Mouse (Mus musculus): ENCODE data around the gene Epb41l1. TPM values are rescaled to one million over a fixed set of nuclear protein-coding genes. Genes with fewer than 3 reads are reported as not detected.

Epb41l1 gene
- polyA plus RNA-seq, 1 experiment, result 11.8 TPM

DNA sequence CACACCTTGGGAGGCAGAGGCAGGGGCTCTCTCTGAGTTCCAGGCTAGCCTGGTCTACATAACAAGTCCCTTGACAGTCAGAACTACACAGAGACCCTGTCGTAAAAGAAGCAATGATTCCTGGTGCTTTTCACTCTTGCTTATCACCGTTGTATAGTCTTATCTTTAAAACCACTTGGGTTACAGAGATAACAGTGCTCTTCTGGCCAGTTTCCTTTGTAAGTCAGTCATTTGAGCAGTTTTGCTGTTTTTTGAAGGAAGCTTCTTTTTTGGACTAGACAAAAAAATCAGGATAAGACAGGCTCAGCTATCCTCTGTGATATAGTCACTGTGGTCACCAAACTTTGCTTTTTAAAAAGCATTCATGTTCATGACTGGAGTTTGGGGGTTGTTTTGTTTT lies 141.1 kb downstream of the Epb41l1 start:
- no peak overlapping the region for H3K27ac ChIP-seq (ENCODE audit: insufficient read depth, low read depth, low read length)
- peaks cover 35% of the 10 kb centered on the region for H3K36me3 ChIP-seq (ENCODE audit: control insufficient read depth, insufficient read depth, low read length)
- WGBS, result 26% methylated on average over 2 of the region's 2 CpGs
- TF ChIP-seq CTCF (IDR thresholded peaks at IDR 0.05; ENCODE audit: extremely low read depth, insufficient read length, insufficient replicate concordance, low read depth, low read length) (no peak), POLR2A (IDR thresholded peaks at IDR 0.05; ENCODE audit: low read depth, low read length) (no peak)
- no peak overlapping the region for H3K4me3 ChIP-seq (ENCODE audit: low read depth, low read length)
- no peaks in the 10 kb centered on the region for H3K4me1 ChIP-seq (ENCODE audit: control insufficient read depth, insufficient read depth, insufficient read length, low read length)
- no peaks in the 10 kb centered on the region for H3K27me3 ChIP-seq (ENCODE audit: control insufficient read depth, insufficient read depth, low read length)

DNA sequence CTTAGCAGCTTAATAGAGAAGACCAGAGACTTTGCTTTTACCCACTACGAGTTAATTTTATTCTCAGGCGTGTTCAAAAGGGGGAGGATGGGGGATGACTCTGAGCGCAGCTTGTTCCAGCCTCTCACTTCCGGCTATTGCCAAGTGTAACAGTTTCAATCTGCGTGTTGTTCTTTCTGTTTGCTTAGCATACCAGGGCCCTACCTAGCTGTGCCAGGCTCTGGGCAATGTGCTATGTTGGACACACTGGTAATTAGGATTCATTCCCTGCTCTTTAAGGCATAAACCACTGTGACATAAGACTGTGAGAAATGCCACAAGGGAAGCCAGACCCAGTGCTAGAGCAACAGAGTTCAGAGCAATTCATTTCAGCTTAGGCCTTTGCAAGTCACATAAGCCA lies 142.8 kb downstream of the Epb41l1 start:
- Histone ChIP-seq H3K27ac (ENCODE audit: insufficient read depth, low read depth, low read length) (no peak overlapping the region), H3K4me1 (ENCODE audit: control insufficient read depth, insufficient read depth, insufficient read length, low read length) (no peaks in the 10 kb centered on the region), H3K4me3 (ENCODE audit: low read depth, low read length) (no peak overlapping the region), H3K27me3 (ENCODE audit: control insufficient read depth, insufficient read depth, low read length) (no peaks in the 10 kb centered on the region), H3K36me3 (ENCODE audit: control insufficient read depth, insufficient read depth, low read length) (peaks cover 36% of the 10 kb centered on the region)
- WGBS, result 70% methylated on average over 5 of the region's 5 CpGs
- TF ChIP-seq CTCF (IDR thresholded peaks at IDR 0.05; ENCODE audit: extremely low read depth, insufficient read length, insufficient replicate concordance, low read depth, low read length), result no peak
- TF ChIP-seq POLR2A (IDR thresholded peaks at IDR 0.05; ENCODE audit: low read depth, low read length), result no peak

DNA sequence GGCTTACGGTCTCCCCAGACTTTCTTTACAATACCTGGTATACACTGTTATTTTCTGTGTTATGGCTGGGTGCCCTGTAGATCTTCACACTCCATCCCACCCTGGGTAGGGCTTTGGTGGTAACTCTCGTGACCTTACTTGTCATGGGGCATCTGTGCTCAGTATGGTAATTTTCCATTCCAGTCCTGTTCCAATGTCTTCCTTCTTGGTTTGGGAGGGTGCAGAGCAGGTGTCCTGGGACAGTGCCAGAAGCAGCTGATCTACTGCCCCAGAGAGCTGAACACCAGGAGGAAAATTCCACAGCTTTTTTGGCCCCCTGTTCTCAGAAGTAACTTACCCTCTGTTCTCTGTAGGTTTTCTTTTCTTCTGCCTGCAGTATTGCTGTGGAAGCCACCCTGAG lies 145.8 kb downstream of the Epb41l1 start:
- WGBS, result 52% methylated on average over 2 of the region's 2 CpGs
- Histone ChIP-seq H3K27me3 (ENCODE audit: control insufficient read depth, insufficient read depth, low read length) (no peaks in the 10 kb centered on the region), H3K36me3 (ENCODE audit: control insufficient read depth, insufficient read depth, low read length) (peaks cover 23% of the 10 kb centered on the region), H3K4me3 (ENCODE audit: low read depth, low read length) (no peak overlapping the region), H3K4me1 (ENCODE audit: control insufficient read depth, insufficient read depth, insufficient read length, low read length) (no peaks in the 10 kb centered on the region), H3K27ac (ENCODE audit: insufficient read depth, low read depth, low read length) (no peak overlapping the region)
- TF ChIP-seq POLR2A (IDR thresholded peaks at IDR 0.05; ENCODE audit: low read depth, low read length) (no peak), CTCF (IDR thresholded peaks at IDR 0.05; ENCODE audit: extremely low read depth, insufficient read length, insufficient replicate concordance, low read depth, low read length) (no peak)

DNA sequence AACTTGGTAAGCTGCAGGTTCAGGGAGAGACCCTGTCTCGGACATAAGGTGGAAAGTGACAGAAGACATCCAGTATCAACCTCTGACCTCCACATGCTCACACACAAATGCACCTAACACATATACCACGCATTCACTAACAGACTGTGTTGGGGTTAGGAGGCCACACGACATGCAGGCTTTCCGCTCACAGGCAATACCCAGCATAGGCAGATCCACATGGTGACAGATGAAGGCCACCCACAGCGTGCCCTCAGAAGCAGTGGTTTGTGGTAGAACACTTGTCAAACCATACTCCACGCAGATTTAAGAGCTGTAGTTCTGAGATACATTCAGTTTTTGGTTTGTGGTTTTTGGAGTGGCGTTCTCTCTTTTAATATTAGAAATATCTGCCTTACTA lies 147.9 kb downstream of the Epb41l1 start:
- H3K27me3 ChIP-seq (ENCODE audit: control insufficient read depth, insufficient read depth, low read length), result no peaks in the 10 kb centered on the region
- 91% methylated on average over 7 of the region's 7 CpGs for WGBS
- H3K4me3 ChIP-seq (ENCODE audit: low read depth, low read length), result no peak overlapping the region
- no peaks in the 10 kb centered on the region for H3K4me1 ChIP-seq (ENCODE audit: control insufficient read depth, insufficient read depth, insufficient read length, low read length)
- TF ChIP-seq CTCF (IDR thresholded peaks at IDR 0.05; ENCODE audit: extremely low read depth, insufficient read length, insufficient replicate concordance, low read depth, low read length) (no peak), POLR2A (IDR thresholded peaks at IDR 0.05; ENCODE audit: low read depth, low read length) (no peak)
- no peak overlapping the region for H3K27ac ChIP-seq (ENCODE audit: insufficient read depth, low read depth, low read length)
- H3K36me3 ChIP-seq (ENCODE audit: control insufficient read depth, insufficient read depth, low read length), result peaks cover 23% of the 10 kb centered on the region

DNA sequence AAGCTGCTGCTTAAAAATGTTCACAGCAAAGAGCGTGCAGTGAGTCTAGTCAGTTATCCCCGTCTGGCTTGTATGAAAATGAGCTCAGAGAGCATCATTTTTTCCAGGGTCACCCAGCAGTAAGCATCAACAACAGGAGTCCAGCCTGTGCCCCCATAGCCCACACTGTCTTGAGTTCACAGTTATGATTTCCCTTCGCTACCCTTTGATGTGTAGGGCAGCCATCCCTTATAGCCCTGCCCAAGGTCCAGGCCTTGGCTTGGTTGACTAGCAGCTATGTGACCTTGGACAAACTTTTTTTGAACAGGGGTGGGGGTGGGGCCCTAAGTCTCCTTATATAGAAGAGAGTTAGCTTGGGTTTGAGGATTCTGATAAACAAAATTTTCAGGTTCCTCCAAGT lies 148.6 kb downstream of the Epb41l1 start:
- H3K27me3 ChIP-seq (ENCODE audit: control insufficient read depth, insufficient read depth, low read length), result no peaks in the 10 kb centered on the region
- 87% methylated on average over 3 of the region's 3 CpGs for WGBS
- no peaks in the 10 kb centered on the region for H3K4me1 ChIP-seq (ENCODE audit: control insufficient read depth, insufficient read depth, insufficient read length, low read length)
- no peak for TF ChIP-seq CTCF (IDR thresholded peaks at IDR 0.05; ENCODE audit: extremely low read depth, insufficient read length, insufficient replicate concordance, low read depth, low read length)
- no peak for TF ChIP-seq POLR2A (IDR thresholded peaks at IDR 0.05; ENCODE audit: low read depth, low read length)
- H3K4me3 ChIP-seq (ENCODE audit: low read depth, low read length), result no peak overlapping the region
- no peak overlapping the region for H3K27ac ChIP-seq (ENCODE audit: insufficient read depth, low read depth, low read length)
- peaks cover 23% of the 10 kb centered on the region for H3K36me3 ChIP-seq (ENCODE audit: control insufficient read depth, insufficient read depth, low read length)

DNA sequence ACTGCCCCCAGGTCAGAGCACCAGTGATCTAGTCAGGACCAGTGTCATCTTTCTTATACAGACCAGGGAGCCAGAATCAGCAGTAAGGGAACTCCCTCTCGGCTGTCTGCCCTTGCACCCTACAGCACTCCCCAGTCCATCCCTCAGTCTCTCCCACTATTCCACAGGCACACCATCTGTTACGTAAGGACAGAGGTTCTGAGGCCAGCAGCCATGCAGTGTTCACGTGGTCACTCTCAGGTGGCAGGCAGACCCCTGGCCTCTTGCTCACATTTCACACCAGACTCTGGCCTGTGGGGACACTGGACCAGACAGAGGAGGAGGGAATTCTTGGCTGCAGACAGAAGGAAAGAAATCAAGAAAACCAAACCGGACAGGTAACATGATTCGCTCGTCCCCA lies 150.8 kb downstream of the Epb41l1 start:
- Histone ChIP-seq H3K27ac (ENCODE audit: insufficient read depth, low read depth, low read length) (no peak overlapping the region), H3K27me3 (ENCODE audit: control insufficient read depth, insufficient read depth, low read length) (no peaks in the 10 kb centered on the region), H3K36me3 (ENCODE audit: control insufficient read depth, insufficient read depth, low read length) (peaks cover 21% of the 10 kb centered on the region), H3K4me1 (ENCODE audit: control insufficient read depth, insufficient read depth, insufficient read length, low read length) (no peaks in the 10 kb centered on the region), H3K4me3 (ENCODE audit: low read depth, low read length) (no peak overlapping the region)
- TF ChIP-seq POLR2A (IDR thresholded peaks at IDR 0.05; ENCODE audit: low read depth, low read length), result no peak
- TF ChIP-seq CTCF (IDR thresholded peaks at IDR 0.05; ENCODE audit: extremely low read depth, insufficient read length, insufficient replicate concordance, low read depth, low read length), result no peak
- WGBS, result 85% methylated on average over 6 of the region's 6 CpGs

DNA sequence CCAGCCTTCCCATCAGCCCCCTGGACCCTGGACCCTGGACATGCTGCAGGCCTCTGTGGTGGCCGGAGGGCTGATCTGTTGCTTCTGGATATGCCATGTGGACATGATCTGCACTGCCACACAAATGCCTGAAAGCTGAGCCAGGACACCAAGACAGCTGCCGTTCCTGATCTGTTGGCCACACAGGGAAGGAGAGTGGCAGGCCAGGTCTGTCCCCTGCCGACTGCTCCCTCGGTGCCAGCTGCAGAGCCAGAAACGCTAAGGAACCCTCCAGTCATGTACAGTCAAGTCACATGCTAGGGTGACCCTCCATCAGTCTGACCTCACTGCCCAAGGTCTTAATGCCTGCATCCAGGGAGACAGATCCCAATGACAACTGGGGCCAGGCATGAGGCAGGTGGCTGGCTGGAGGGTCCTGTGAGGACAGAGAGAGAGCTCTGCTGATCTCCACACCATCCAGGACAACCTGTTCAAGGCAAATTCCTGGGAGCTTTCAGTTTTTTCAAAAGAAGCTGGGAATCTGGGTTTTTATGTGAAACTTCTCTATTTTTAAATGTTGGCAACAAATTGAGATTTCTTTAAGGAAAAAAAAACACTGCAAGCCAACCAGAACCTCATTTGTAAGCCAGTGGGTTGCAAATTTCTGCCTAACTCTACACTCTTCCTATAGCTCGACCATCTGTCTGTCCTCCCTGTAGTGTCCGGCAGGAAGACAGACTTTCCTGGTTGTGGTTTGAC lies 156.3 kb downstream of the Epb41l1 start:
- TF ChIP-seq CTCF (IDR thresholded peaks at IDR 0.05; ENCODE audit: extremely low read depth, insufficient read length, insufficient replicate concordance, low read depth, low read length) (no peak), POLR2A (IDR thresholded peaks at IDR 0.05; ENCODE audit: low read depth, low read length) (no peak)
- no peaks in the 10 kb centered on the region for H3K4me1 ChIP-seq (ENCODE audit: control insufficient read depth, insufficient read depth, insufficient read length, low read length)
- no peak overlapping the region for H3K4me3 ChIP-seq (ENCODE audit: low read depth, low read length)
- no peaks in the 10 kb centered on the region for H3K36me3 ChIP-seq (ENCODE audit: control insufficient read depth, insufficient read depth, low read length)
- no peak overlapping the region for H3K27ac ChIP-seq (ENCODE audit: insufficient read depth, low read depth, low read length)
- H3K27me3 ChIP-seq (ENCODE audit: control insufficient read depth, insufficient read depth, low read length), result no peaks in the 10 kb centered on the region
- 74% methylated on average over 7 of the region's 7 CpGs for WGBS

All from small intestine, adult 2 months (tissue).